Mouse (Mus musculus) left cerebral cortex, postnatal 25 days (tissue): Measurements from ENCODE around the gene A4galt. TPM values are rescaled to one million over a fixed set of nuclear protein-coding genes. Genes with fewer than 3 reads are reported as not detected.
"Not testable (repeated sequence)": the region's sequence is repeated elsewhere in the genome, so short reads cannot be mapped to it uniquely, and the experiment has no call there.

Experiments used
- DNase-seq, 2 experiments: peaks; one replicate each; pipeline ENCODE4 v3.0.0; 2022; ENCODE audit warnings: low spot score in 2 of 2, mixed read lengths in 1 of 2
- intact Hi-C: fragments of 180-260 bp; cut with DNase I; formaldehyde crosslinking; loops from one replicate; pipeline ENCODE4 v1.15.1; 2025
- total RNA-seq, 2 experiments: library from RNA; stranded (reverse); gene quantifications; 2 replicates each; pipeline ENCODE4 v1.2.3; 2021

The A4galt gene
- total RNA-seq, 2 experiments from 2014 or later, result 3.5 to 5.2 TPM

- DNase-seq, intact Hi-C loops: not testable (repeated sequence)
Observed at GRCm38 (mm10) chr15:83271221-83271620, 19.6 kb upstream of the A4galt start.

DNA sequence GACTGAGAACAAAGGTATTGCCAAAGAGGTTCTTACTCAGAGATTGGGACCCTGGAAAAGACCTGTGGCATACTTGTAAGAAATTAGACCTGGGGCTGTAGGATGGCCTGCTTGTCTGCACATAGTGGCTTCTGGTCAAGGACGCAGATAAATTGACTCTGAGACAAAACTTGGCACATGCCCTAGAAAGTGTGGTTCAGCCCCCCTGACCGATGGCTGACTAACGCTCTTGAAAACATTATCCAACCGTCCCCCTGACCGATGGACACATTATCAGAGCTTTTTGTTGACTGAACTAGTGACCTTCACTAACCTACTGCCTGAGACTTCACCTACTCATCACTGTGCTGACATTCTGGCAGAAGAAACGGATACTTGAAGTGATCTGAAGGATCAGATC is 18.4 kb upstream of the A4galt start:
- intact Hi-C loops, DNase-seq: not testable (repeated sequence)

DNA sequence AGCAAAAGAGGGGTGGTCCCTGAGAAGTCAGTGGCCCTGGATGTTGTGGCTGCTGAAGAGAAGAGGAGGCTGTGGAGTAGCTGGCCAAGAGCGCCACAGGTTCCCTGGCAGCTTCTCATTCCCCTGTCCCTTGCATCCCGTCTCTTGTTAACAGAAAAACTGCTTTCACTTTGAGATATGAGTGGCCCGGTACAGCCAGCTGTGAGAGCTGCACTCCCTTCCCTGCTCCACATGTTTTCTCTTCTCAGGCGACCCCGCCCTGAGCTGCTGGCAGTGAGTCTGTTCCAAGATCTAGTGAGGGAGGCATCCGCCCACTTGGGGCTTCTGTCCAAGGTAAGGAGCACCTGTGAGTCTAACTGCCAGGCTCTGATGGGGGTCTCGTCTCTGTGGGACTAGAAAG is 16.9 kb upstream of the A4galt start:
- intact Hi-C loops, result not testable (repeated sequence)

DNA sequence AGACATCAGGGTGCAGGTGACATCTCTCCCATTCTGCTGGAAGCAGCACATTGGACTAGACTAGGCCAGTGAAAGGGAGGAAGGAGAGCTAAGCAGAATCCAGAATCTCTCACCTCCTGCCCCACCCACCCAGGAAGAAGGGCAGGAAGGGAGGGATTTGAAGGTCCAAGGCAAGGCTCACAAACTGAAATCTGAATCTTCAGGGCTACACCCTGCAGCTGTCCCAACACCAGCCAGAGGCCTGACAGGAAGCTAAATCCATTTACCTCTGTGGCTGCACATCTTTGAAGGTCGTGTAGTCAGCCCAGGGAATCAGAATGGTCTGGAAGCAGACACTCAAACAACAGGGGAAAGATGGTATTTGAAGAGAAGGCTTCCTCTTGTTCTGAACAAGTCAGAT is 13.7 kb upstream of the A4galt start:
- intact Hi-C loops, result no loop called here

More for the DNA sequence above, 16.9 kb upstream of the A4galt start:
- DNase-seq, result not testable (repeated sequence)

DNA sequence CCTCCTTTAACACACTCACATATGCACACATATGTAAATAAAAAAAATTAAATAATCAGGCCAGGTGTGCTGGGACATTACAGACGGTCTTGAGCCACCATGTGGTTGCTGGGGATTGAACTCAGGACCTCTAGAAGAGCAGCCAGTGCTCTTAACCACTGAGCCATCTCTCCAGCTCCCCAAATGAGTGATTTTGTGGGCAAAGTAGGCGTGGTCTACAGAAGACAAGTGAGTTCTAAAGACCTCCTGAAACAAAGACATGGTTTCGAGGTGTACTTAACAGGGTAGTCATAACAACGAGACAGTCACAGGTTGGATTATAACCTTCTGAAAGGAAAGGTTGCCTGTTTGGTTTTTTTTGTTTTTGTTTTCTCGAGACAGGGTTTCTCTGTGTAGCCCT is 11.8 kb upstream of the A4galt start:
- DNase-seq, result no peak
- intact Hi-C loops, result no loop called here

More for the DNA sequence above, 13.7 kb upstream of the A4galt start:
- no peak for DNase-seq

- DNase-seq, result no peak
- intact Hi-C loops, result no loop called here
Observed at GRCm38 (mm10) chr15:83257906-83258305, 6.3 kb upstream of the A4galt start.

- intact Hi-C loops, result no loop called here
- no peak for DNase-seq
Observed at GRCm38 (mm10) chr15:83256491-83256890, 4.9 kb upstream of the A4galt start.

DNA sequence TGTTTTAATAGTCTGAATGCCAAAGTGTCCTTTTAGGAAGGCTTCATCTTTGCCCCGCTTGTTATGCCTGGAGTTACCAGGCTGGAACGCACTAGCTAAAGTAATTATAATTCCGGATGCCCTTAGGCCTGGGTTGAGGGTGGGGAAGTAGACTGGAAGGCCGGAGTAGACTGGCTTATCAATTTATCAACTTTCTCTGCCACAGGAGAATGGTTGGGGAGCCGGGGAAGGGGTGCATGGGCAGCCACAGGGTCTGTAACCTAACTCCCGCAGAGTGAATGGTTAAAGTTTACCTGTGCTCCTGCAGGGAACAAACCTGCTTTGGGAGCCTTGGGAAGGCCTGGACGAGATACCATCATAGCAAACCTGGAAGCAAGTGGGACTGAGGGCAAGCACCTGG is 4.4 kb upstream of the A4galt start:
- intact Hi-C loops, result no loop called here
- DNase-seq, result no peak

DNA sequence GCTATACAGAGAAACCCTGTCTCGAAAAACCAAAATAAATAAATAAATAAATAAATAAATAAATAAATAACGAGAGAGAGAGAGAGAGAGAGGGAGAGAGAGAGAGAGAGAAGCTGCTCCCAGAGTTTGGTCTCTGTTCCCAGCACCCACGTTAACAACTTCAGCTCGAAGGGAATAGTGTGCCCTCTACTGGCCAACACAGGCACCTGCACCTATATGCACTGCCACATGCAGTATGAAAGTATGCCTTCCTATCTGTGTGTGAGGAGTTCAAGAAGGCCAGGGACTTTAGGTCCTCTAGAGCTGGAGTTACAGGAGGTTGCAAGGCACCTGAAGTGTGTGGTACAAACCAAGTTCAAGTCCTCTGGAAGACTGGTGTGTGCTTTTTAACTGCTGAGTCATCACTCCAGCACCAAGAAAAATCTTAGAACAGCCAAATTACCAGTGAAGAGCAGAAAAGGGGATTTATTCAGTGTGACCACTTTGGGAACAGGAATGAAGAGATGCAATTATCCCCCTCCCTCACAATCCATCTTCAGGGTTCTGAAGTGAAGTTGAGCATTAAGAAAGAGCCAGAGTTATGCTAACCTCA is 3.7 kb upstream of the A4galt start:
- intact Hi-C loops, result no loop called here
- no peak for DNase-seq

DNA sequence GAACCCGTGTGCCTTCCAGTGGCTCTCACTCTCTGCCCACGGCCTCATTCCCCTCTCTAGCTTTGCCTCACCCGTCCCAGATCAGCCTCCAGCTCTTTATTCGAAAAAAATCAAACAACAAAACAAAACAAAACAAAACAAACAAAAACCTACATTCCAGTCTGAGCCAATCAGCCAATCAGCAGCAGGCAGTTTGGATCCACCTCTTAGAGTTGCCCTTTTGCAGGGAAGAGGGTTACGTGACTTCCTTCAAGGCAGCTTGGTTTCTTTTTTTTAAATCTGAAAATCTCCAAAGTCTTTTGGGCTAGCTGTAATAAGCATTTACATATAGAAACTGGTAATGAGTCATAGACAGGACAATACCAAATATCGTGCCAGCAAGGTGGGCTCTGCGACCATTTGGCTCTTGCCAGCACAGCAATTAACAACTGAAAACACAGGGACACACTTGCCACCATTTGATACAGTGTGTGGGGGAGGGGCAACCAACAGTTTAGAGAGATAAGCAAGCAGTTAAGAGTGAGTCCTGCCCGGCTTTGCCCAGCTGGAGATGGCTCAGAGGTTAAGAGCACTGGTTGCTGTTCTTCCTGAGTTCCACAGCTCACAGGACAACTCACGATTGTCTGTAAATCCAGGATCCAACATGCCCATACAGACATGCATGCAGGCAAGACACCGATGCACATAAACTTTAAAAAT is 2.9 kb upstream of the A4galt start:
- intact Hi-C loops, result no loop called here
- no peak for DNase-seq

DNA sequence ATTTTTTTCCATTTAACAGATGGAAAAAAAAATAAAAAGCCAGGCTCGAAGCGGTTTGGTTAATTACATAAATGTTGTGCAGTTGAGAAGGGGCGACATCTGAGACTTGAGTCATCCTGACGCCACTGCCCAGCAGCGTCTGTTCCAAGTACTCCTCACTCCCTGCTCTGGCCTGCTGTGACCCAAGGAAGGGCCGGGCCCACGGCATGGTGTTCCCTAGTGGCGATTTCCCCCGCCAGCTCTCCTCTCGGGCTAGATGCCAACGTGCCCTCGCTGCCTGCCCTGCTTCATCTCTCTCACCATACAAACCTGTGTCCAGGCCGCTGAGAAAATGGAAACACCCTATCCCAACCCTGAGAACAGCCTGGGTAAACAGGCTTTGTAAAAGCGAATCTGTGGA is 486 bp upstream of the A4galt start:
- intact Hi-C loops, result no loop called here
- DNase-seq, result no peak

DNA sequence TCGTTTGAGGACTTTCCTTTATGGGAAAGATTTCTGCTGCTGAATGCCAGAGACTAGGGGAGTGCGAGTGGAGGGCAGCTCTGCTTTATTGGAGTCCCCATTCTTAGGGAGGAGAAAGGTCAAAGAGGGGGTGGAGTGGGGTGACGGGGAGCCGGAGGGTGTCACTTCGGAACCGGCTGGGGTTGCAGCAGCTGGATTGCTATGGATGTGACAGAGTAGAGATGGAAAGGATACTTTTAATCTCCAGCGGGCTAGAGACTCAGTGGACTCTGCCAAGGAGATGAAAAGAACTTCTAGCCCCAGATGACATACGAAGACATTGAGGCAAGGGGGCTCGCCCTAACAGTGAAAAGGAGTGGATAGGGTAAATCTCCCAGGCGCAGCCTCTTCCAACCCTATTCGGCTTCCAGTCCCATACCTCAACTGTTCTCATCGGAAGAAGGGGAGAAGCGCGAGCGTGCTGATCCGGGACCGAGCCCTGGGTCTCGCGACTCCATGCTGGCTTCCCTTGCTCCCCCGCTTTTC is 861 bp downstream of the A4galt start:
- intact Hi-C loops, result no loop called here
- DNase-seq, result no peak

DNA sequence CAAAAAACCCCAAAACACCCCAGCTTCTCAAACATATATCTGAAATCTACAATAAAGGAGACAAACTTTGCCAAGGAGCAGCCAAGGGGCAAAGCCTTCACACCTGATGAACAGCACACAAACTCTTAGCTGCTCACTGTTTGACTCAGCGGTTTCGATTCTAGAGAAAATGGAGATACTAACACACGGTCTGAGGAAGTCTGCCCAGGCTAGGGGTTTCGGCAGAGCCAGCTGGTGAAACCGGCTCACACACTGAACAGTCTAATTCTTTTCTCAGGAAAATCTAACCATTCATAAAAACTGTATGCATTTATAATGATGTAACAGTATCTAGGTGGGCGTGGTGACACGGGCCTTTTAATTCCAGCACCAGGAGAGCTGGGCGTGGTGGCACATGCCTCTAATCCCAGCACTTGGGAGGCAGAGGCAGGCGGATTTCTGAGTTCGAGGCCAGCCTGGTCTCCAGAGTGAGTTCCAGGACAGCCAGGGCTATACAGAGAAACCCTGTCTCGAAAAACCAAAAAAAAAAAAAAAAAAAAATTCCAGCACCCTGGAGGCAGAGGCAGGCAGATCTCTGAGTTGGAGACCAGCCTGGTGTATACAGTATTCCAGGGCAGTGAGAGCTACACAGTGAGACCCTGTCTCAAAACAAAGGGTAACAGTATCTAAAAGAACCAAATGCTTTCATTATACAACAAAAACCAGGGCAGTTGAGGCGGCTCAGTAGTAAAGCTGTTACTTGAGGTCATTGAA is 1.9 kb downstream of the A4galt start:
- intact Hi-C loops, result no loop called here
- no peak for DNase-seq

DNA sequence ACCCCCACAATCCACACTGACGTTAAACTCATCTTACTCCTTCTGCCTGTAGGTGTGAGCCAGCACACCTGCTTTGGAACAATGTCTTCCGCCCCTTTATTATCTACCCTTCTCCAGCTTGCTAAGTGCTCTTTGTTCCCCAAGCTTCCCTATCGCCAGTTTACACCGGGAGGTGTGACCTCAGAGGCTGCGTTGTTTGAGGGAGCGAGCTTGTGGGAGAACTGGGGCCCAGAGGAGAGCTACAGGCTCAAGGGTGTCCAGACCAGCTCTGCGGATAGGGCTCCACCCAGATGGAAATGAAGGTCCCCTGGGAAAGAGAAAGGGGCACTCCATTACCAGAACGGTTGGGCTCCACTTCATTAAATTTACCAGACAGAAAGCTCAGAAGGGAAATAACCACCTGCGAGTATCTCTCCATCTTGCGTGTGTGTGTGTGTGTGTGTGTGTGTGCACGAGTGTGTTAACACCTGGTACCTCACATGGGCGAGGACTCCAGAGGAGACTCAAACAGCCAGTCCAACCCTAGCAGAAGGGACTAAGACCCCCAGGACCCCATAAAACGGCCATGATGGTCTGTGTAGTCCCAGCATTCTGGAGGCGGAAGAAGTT is 3.2 kb downstream of the A4galt start:
- intact Hi-C loops, result no loop called here
- no peak for DNase-seq

GRCm38 (mm10) chr15:83244371-83244770 is 7.2 kb downstream of the A4galt start:
- DNase-seq, result no peak
- intact Hi-C loops, result no loop called here

DNA sequence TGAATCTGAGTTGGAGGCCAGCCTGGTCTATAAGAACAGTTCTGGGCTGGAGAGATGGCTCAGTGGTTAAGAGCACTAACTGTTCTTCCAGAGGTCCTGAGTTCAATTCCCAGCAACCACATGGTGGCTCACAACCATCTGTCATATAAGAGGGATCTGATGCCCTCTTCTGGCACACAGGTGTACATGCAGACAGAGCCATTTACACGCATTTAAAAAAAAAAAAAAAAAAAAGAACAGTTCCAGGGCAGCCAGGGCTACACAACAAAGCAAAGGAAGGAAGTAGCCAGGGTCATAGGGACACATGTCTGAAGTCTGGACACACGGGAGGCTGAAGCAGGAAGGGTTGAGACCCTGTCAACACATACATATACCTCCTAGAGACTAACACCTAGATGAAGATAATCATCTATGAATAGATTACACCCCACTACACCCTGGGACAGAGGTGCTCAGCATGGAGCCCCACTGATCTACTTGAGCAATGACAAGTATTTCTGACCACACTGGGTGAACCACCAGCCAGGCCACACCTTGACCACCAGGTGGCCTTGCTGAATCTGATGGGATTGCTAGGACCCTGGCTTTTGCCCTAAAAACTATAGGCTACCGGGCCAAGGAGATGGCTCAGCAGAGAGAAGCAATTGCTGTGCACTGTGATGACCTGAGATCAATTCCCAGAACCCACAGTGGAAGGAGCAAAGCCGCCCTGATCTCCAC is 9.5 kb downstream of the A4galt start:
- intact Hi-C loops, result no loop called here
- no peak for DNase-seq

- intact Hi-C loops, result no loop called here
- no peak for DNase-seq
Observed at GRCm38 (mm10) chr15:83241497-83241896, 10.1 kb downstream of the A4galt start.

DNA sequence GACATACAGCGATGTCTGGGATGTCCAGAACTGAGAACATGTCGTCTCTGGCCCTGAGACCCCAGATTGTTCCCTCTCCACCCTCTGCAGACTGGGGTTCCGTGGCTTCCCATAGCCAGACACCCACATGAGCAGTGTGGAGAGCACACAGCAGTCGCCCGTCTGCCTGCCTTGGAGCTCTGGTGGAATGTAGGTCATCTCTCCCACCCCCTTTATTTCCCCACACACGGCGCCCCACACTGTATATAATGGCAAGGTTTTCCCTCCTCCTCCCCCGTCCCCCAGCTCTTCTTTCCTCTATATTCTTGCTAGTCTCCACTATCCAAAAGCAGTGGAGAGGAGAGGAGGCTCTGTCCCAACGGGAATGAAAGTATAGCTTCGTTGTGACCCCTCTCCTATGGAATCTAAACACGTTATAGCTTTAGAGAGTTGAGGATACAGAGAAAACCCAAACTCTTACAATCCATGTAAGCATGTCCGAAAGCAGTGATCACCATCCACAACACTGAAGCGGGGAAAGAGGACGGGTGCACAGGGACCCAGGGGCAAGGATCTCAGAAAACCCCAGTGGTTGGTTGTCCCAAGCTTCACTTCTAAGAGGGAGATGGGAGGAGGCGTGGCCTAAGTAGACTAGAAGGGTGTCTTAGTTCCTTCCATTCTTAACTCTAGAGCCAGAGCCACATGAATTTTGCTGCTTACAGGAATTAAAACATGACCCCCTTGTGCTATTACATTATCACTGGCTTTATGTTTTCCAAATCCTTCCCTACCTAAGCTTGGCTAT is 13.9 kb downstream of the A4galt start:
- no peak for DNase-seq
- intact Hi-C loops, result no loop called here

DNA sequence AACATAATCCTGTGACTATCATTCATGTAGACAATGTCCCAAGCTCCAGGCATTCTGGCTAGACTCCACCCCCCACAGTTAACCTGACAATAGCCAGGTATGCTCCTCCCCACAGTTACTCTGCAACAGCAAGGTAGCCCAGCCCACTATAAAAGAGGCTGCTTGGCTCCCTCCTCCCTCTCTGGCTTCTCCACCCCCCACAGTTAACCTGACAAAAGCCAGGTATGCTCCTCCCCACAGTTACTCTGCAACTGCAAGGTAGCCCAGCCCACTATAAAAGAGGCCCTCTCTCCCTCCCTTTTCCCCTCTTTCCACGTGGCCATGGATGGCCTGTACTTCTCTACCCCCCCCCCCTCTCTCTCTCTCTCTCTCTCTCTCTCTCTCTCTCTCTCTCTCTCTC is 14.8 kb downstream of the A4galt start:
- DNase-seq, result no peak
- intact Hi-C loops, result no loop called here
